Mouse (Mus musculus) large intestine, adult 2 months (tissue): ENCODE results near the gene Abcc4. TPM values are rescaled to one million over a fixed set of nuclear protein-coding genes. Genes with fewer than 3 reads are reported as not detected.
"Not testable (repeated sequence)": the region's sequence is repeated elsewhere in the genome, so short reads cannot be mapped to it uniquely, and the experiment has no call there.

ENCODE experiments used
- DNase-seq: peaks from one replicate; pipeline ENCODE4 v3.0.0-alpha.2; 2012; ENCODE audit warnings: low read depth, low spot score
- WGBS: fragments of 180-500 bp; shearing (Covaris S2); methylation state at CpG from one replicate; pipeline ENCODE4 v1.1.7; 2018; 5-methylcytosine and 5-hydroxymethylcytosine counted together
- polyA plus RNA-seq: library from polyadenylated mRNA; depleted of rRNA; stranded (reverse); fragments of >200 nt; gene quantifications from 2 replicates; pipeline ENCODE4 v1.2.3, GENCODE M21; 2012

Abcc4 gene
- polyA plus RNA-seq, 1 experiment = 1.8 TPM

- no peak for DNase-seq
- 90% methylated on average over 20 of the region's 20 CpGs for WGBS
Observed at GRCm38 (mm10) chr14:118651704-118652439, 54.1 kb downstream of the Abcc4 start.

DNA sequence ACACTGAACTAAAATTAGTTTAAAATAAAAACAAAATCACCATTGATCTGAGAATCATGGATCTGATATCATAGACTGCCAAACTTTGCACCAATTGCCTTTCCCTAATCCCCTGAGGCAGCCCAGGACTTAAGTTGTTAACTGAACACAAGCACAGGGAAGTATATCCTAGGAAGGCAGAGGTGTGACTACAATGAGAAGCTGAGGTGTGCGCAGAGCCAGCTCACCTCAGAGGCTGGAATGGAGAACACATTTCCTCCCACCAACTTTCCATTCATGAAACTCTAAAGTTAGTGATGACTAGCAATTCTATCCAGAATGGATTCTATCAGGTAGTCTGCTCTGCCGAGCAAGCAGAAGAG lies 56.1 kb downstream of the Abcc4 start:
- no peak for DNase-seq
- WGBS = 86% methylated on average over 2 of the region's 2 CpGs

- no peak for DNase-seq
- 21% methylated on average over 7 of the region's 7 CpGs for WGBS
Observed at GRCm38 (mm10) chr14:118649199-118649894, 56.7 kb downstream of the Abcc4 start.

GRCm38 (mm10) chr14:118642940-118643591 lies 63.0 kb downstream of the Abcc4 start:
- WGBS = 55% methylated on average over 13 of the region's 13 CpGs
- not testable (repeated sequence) for DNase-seq

DNA sequence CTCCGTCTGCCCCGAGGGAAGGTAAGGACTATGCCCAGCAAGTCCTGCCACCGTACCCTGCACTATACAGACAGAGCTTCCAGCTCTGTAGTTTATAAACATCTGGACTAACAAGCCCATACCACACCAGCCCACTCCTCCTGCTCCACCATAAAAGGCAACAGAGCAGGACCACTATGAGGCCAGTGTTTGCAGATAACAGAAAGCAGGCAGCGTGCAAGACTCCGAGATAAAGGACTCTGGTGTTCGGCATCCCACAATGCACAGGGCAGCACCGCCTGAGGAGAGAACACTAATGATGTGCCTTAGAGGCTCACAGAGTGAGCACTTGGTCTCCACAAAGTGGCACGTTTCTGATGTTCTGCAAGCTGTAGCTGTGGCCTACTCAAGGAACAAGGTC lies 63.9 kb downstream of the Abcc4 start:
- WGBS = 90% methylated on average over 8 of the region's 8 CpGs
- DNase-seq = no peak

- DNase-seq = no peak
- 63% methylated on average over 25 of the region's 25 CpGs for whole genome bisulfite sequencing
Observed at GRCm38 (mm10) chr14:118638447-118639275, 67.4 kb downstream of the Abcc4 start.

DNA sequence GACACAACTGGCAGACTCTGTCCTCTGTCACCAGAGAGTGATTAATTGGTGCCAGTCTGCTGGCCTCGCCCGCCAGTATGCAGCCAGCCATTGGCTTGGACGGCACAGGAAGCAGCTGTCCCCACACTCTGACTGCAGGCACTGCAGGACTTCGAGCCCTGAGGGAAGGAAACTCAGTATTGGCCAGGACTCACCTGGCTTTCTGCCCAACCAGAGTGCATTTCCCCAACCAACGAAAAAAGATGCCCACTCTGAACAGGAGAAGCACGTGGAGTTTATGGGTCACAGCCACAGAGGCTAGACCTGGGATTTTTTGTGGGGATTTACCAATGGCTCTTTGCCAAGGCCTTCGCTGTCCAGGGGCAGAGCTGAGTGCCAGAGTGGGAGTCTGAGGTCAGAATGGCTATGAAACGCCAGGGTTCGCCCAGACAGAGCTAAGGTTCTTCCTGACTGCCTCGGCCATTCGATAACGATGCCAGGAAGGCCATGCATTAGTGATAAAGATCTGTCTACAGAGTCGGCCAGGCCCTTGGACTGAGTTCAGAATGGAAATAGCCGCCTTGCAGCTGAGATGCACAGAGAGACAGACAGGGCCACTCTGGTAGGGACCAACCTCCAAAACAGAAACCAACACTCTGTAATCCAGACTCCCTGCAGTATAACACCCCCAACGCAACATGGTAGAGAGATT lies 70.4 kb downstream of the Abcc4 start:
- 11% methylated on average over 15 of the region's 15 CpGs for WGBS
- no peak for DNase-seq

DNA sequence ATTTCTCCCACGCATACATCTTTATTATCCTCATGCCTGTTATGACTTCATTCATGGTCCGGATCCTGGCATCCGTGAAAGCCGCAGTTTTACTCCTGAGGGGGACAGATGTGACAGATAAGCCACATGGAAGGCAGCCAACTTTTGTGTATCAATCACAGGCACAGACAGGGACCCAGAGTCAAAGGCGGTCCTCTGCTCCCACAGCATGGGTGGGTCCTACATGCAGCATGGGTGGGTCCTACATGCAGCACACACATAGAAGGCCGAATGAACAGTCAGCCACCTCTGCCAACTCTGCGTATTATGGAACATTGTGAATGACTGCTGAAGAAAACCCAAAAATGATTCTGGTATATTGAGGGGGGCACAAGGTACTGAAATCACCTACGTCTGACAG lies 76.4 kb downstream of the Abcc4 start:
- DNase-seq = no peak
- WGBS = 78% methylated on average over 8 of the region's 8 CpGs

- DNase-seq = no peak
- WGBS = 48% methylated on average over 3 of the region's 3 CpGs
Observed at GRCm38 (mm10) chr14:118621449-118621789, 84.6 kb downstream of the Abcc4 start.

GRCm38 (mm10) chr14:118620773-118621448 lies 85.1 kb downstream of the Abcc4 start:
- no peak for DNase-seq
- WGBS = 18% methylated on average over 6 of the region's 6 CpGs

GRCm38 (mm10) chr14:118616698-118617311 lies 89.2 kb downstream of the Abcc4 start:
- DNase-seq = no peak
- 62% methylated on average over 12 of the region's 12 CpGs for WGBS

GRCm38 (mm10) chr14:118613734-118614133 lies 92.3 kb downstream of the Abcc4 start:
- DNase-seq = no peak
- 61% methylated on average over 9 of the region's 9 CpGs for WGBS

- DNase-seq = no peak
- WGBS = 60% methylated on average over 17 of the region's 17 CpGs
Observed at GRCm38 (mm10) chr14:118611714-118612113, 94.3 kb downstream of the Abcc4 start.

DNA sequence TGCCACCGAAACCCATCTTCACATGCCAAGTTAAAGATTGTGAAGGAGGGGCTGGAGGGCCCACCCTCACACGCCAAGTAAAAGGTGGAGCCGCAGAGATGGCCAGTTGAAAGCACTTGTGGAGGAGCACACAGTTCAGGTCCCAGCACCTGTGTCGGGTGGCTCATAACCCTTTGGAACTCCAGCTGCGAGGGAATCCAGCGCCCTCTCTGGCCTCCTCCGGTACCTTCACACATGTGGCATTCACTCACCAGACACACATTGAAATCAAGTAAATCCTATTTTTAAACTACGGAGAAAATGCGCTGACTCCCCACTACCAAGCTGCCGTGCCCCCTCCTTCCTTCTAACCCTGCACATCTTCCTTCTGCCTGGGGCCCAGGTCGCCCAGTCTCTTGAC lies 95.2 kb downstream of the Abcc4 start:
- WGBS = 97% methylated on average over 11 of the region's 11 CpGs
- DNase-seq = no peak

DNA sequence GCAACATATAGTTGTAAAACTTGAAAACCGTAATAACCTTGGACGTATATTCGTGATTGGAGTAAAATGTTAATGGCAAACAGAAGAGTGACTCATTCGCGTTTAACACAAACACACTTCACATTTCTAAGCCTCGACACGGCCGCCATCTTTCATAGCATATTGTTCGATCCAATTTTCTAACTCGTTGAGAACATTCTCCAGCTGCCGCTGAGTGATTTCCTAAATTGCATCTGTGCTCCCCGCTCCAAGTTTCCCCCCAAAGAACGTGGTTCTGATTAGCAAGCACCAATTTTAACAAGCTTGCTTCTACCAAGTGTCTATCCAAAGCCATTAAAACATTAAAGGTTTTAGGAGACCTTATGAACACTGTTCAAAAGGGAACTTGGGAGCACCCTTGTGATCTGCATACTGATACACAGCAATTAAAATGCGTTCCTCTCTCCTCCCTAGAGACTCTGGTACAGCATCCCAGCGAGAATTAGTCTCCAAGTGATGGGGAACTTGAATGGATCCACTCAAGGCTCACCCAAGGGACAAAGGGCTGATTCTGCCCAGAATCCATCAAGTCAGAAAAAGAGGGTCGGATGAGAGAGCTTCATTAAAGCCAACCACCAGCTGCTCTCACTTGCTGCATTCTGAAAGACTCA lies 97.1 kb downstream of the Abcc4 start:
- 63% methylated on average over 16 of the region's 16 CpGs for whole genome bisulfite sequencing
- no peak for DNase-seq

DNA sequence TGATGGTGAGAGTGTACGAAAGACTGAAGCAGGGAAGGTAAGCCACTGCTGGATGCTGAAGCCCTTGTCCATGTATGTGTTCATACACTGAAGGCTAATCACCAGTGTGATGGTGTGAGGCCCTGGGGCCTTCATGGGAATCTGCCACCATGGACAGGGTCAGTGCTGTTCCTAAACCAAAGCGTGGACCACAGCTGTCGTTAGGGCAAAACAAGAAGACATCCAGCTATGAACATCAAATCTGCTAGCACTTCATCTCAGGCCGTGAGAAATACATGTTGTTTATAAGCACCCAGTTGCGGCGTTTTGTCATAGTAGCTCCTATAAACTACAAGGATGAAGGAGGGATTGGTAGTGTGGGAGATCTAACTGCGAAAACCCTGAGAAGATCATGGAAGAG lies 97.7 kb downstream of the Abcc4 start:
- WGBS = 87% methylated on average over 7 of the region's 7 CpGs

GRCm38 (mm10) chr14:118606476-118606875 lies 99.5 kb downstream of the Abcc4 start:
- no peak for DNase-seq
- WGBS = 88% methylated on average over 9 of the region's 9 CpGs

More for the DNA sequence above, 97.7 kb downstream of the Abcc4 start:
- DNase-seq = no peak

DNA sequence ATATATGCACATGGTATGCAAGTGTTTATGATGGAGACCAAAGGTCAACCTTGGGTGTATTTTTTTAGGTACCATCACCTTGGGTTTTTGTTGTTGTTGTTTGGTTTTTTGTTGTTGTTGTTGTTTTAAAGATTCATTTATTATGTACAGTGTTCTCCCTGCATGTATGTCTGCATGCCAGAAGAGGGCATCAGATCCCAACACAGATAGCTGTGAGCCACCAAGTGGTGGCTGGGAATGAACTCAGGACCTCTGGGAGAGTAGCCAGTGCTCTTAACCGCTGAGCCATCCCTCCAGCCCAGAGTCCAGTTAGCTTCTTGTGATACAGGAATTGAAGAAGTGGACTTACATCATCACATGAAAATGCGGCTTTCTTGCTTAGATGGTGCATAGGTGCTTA lies 101.1 kb downstream of the Abcc4 start:
- DNase-seq = no peak
- 93% methylated on average over 2 of the region's 2 CpGs for WGBS
